Mouse (Mus musculus) midbrain, postnatal 0 days (tissue): Measurements from ENCODE around the gene Rpl18a. TPM values are rescaled to one million over a fixed set of nuclear protein-coding genes. Genes with fewer than 3 reads are reported as not detected.

ENCODE experiments used
- ATAC-seq: fragments of 200-750 bp; cut with Nextera tagmentation; 2 replicates; pipeline ENCODE4 v1.8.0; 2017; ENCODE audit warnings: moderate number of reproducible peaks, mild to moderate bottlenecking, moderate TSS enrichment, moderate library complexity; ENCODE audit not compliant: low FRiP score
- DNase-seq: peaks from one replicate; pipeline ENCODE4 v3.0.0-alpha.2; 2015; ENCODE audit warnings: low spot score
- H3K27ac ChIP-seq: fragments of 300-500 bp; sonication (generic); 2 replicates; pipeline ENCODE4 v1.5.1; 2014; ENCODE audit warnings: low read depth, mild to moderate bottlenecking, low read length, mixed read lengths
- H3K27me3 ChIP-seq: fragments of 300-500 bp; sonication (generic); 2 replicates; pipeline ENCODE4 v1.6.1; 2014; ENCODE audit warnings: low read length, control low read depth, mixed read lengths; ENCODE audit not compliant: insufficient read depth
- H3K36me3 ChIP-seq: fragments of 300-500 bp; sonication (generic); 2 replicates; pipeline ENCODE4 v1.6.1; 2014; ENCODE audit warnings: low read length, control low read depth, mixed read lengths; ENCODE audit not compliant: insufficient read depth
- H3K4me1 ChIP-seq: fragments of 300-500 bp; sonication (generic); 2 replicates; pipeline ENCODE4 v1.6.1; 2014; ENCODE audit warnings: mild to moderate bottlenecking, control low read depth, antibody characterized with exemption, low read length, mixed read lengths; ENCODE audit not compliant: insufficient read depth
- H3K4me2 ChIP-seq: fragments of 300-500 bp; sonication (generic); 2 replicates; pipeline ENCODE4 v1.6.1; 2014; ENCODE audit warnings: low read depth, mild to moderate bottlenecking, low read length, mixed read lengths; ENCODE audit not compliant: poor library complexity, severe bottlenecking
- H3K4me3 ChIP-seq: fragments of 300-500 bp; sonication (generic); 2 replicates; pipeline ENCODE4 v1.5.1; 2014; ENCODE audit warnings: low read depth, mild to moderate bottlenecking, low read length, moderate library complexity
- H3K9ac ChIP-seq: fragments of 300-500 bp; sonication (generic); replicated peaks from 2 replicates; pipeline ENCODE4 v1.6.1; 2014; ENCODE audit warnings: mild to moderate bottlenecking, low read length, moderate library complexity, mixed read lengths; ENCODE audit not compliant: poor library complexity, severe bottlenecking
- H3K9me3 ChIP-seq: fragments of 300-500 bp; sonication (generic); 2 replicates; pipeline ENCODE4 v1.6.1; 2016; ENCODE audit warnings: low read length, control low read depth
- CTCF ChIP-seq: IDR thresholded peaks from 2 replicates; pipeline ENCODE4 v1.5.1; 2016; ENCODE audit warnings: antibody characterized with exemption, mild to moderate bottlenecking
- WGBS: fragments of 180-500 bp; shearing (Covaris S2); extraction: QIAGEN DNeasy Blood & Tissue Kit; methylation state at CpG from one replicate; pipeline ENCODE4 v1.1.7; 2014; 5-methylcytosine and 5-hydroxymethylcytosine counted together
- polyA plus RNA-seq: library from polyadenylated mRNA; unstranded; fragments of >200 nt; fragmentation: Nextera tagmentation; extraction: Ambion mirVana; gene quantifications from 2 replicates; pipeline ENCODE4 v1.2.1, GENCODE M21; 2015
- total RNA-seq: library from RNA; depleted of rRNA; stranded (reverse); fragments of >200 nt; gene quantifications from 2 replicates; pipeline ENCODE4 v1.2.3, GENCODE M21; 2014

The Rpl18a gene
- total and polyA plus RNA-seq, 2 experiments from 2014 or later: 1,819 to 2,285 TPM

- Histone ChIP-seq H3K27ac (no peak overlapping the region), H3K4me1 (no peaks in the 10 kb centered on the region), H3K9me3 (no peaks in the 10 kb centered on the region), H3K36me3 (no peaks in the 10 kb centered on the region), H3K4me3 (no peak overlapping the region), H3K27me3 (no peaks in the 10 kb centered on the region), H3K4me2 (no peak overlapping the region), H3K9ac (peak overlapping the region; percentile 33; the same call in 1 of the 2 replicates)
- ATAC-seq (no peak), DNase-seq (no peak)
- 29% methylated on average over 11 of the region's 11 CpGs for WGBS
- TF ChIP-seq CTCF: no peak
Observed at GRCm38 (mm10) chr8:70880546-70880945, 16.7 kb downstream of the Rpl18a start.

GRCm38 (mm10) chr8:70880126-70880525 is 17.1 kb downstream of the Rpl18a start:
- no peak overlapping the region for H3K27ac ChIP-seq
- H3K9me3 ChIP-seq: no peaks in the 10 kb centered on the region
- TF ChIP-seq CTCF: peak; percentile 35
- H3K36me3 ChIP-seq: no peaks in the 10 kb centered on the region
- no peaks in the 10 kb centered on the region for H3K27me3 ChIP-seq
- H3K4me2 ChIP-seq: no peak overlapping the region
- DNase-seq (peak; percentile 61), ATAC-seq (no peak)
- H3K4me1 ChIP-seq: no peaks in the 10 kb centered on the region
- H3K4me3 ChIP-seq: no peak overlapping the region
- peak overlapping the region; percentile 33; the same call in 1 of the 2 replicates for H3K9ac ChIP-seq
- WGBS: 5% methylated on average over 4 of the region's 4 CpGs

DNA sequence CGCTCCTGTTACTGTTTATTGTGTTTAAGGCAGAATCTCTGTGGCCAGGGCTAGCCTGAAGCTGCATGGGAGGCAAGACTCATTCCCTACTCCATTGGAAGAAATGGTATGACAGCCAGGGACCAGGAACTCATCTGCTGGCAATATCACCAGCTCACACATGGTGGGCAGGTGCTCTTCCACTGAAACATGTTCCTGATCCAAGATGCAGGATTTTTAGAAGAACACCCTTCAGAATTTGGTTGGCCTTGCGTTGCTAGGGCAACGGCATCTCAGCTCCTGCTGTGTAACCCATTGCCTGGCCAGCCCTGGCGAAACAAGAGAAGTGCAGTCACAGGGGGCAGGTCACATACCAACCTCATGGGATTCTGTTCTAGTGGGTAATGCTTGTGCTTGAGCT is 17.7 kb downstream of the Rpl18a start:
- no peak; the same call in 1 of the 2 replicates for ATAC-seq
- Histone ChIP-seq H3K27me3 (no peaks in the 10 kb centered on the region), H3K27ac (no peak overlapping the region), H3K4me2 (no peak overlapping the region), H3K4me3 (no peak overlapping the region), H3K9me3 (no peaks in the 10 kb centered on the region), H3K4me1 (no peaks in the 10 kb centered on the region), H3K36me3 (no peaks in the 10 kb centered on the region), H3K9ac (no peak overlapping the region)
- no peak for TF ChIP-seq CTCF
- no peak for DNase-seq
- WGBS: 46% methylated on average over 4 of the region's 4 CpGs

DNA sequence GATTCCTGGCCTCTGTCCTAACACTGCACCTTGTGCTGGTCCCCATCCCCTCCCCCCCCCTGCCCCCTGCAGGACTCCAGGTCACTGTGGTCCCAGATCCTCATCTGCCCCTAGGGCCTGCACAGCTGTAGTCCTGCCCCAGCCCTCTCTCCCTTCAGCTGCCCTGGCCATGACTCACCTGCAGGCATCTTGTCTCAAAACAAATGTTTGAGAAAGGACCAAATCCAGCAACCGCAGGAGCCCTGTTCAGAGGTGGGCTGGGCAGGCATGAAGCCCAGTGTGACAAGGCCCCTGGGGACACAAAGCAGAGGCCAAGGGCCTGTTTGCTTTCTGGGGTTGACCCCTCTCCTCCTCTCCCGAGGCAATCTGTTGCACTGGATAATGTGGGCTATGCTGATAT is 19.0 kb downstream of the Rpl18a start:
- 39% methylated on average over 2 of the region's 2 CpGs for WGBS
- H3K4me2 ChIP-seq: no peak overlapping the region
- no peaks in the 10 kb centered on the region for H3K9me3 ChIP-seq
- no peak overlapping the region for H3K9ac ChIP-seq
- TF ChIP-seq CTCF: no peak
- no peak overlapping the region for H3K27ac ChIP-seq
- ATAC-seq (no peak), DNase-seq (no peak)
- no peaks in the 10 kb centered on the region for H3K36me3 ChIP-seq
- H3K4me1 ChIP-seq: no peaks in the 10 kb centered on the region
- no peaks in the 10 kb centered on the region for H3K27me3 ChIP-seq
- no peak overlapping the region for H3K4me3 ChIP-seq

GRCm38 (mm10) chr8:70876382-70876781 is 20.8 kb downstream of the Rpl18a start:
- Histone ChIP-seq H3K27me3 (no peaks in the 10 kb centered on the region), H3K4me1 (no peaks in the 10 kb centered on the region), H3K9ac (no peak overlapping the region), H3K4me3 (no peak overlapping the region), H3K27ac (no peak overlapping the region), H3K36me3 (no peaks in the 10 kb centered on the region), H3K4me2 (no peak overlapping the region), H3K9me3 (no peaks in the 10 kb centered on the region)
- 59% methylated on average over 4 of the region's 4 CpGs for WGBS
- DNase-seq (no peak), ATAC-seq (no peak)
- no peak for TF ChIP-seq CTCF

DNA sequence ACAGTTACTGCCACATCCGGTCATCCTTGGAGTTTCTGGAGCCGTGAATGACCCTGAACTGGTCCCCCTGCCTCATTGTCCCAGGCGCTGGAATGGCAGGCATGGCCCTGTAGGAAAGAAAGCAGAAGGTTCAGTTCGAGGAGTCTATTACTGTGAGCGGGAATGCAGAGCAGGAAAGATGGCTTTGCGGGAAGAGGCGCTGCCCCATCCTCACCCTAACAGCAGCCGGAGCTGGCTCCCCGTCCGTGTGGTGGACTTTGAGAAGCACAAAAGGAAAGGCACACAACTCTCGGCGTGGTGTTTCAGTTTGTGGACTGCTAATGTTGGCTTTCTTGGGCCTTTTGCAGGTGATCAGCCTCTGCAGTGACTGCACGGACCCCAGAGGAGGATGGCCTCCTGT is 22.8 kb downstream of the Rpl18a start:
- WGBS: 93% methylated on average over 13 of the region's 13 CpGs
- H3K4me3 ChIP-seq: no peak overlapping the region
- H3K9ac ChIP-seq: no peak overlapping the region
- no peak for TF ChIP-seq CTCF
- H3K4me1 ChIP-seq: no peaks in the 10 kb centered on the region
- no peak for ATAC-seq
- H3K9me3 ChIP-seq: no peaks in the 10 kb centered on the region
- no peak overlapping the region for H3K4me2 ChIP-seq
- no peaks in the 10 kb centered on the region for H3K27me3 ChIP-seq
- no peaks in the 10 kb centered on the region for H3K36me3 ChIP-seq
- no peak for DNase-seq
- peak overlapping the region; percentile 85; the same call in 1 of the 2 replicates for H3K27ac ChIP-seq
